Mouse (Mus musculus) ovary, postnatal 10 days (tissue): ENCODE data around the gene Pigk.

ENCODE experiments used
- DNase-seq: peaks from one replicate; pipeline ENCODE4 v3.0.0; 2022; ENCODE audit warnings: low spot score

Pigk gene

DNA sequence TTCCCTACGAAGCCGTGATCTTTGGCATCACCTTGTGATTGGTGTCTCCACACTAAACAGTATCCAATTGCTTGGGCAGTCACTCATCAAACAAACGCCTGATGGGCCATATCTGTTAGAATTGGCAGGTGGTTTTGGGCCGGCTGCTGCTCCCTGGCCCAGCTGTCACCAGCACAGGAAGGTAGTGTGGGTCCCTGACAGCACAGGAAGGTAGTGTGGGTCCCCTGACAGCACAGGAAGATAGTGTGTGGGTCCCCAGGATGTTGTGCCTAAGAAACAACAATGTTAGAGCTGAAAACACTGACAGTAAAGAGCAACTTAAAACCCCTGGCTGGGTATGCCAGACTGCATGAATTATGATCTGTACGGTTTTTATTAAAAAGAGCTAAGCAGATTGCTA is 227.8 kb downstream of the Pigk start:
- DNase-seq = no peak

GRCm38 (mm10) chr3:152942985-152943384 is 229.1 kb downstream of the Pigk start:
- no peak for DNase-seq

DNA sequence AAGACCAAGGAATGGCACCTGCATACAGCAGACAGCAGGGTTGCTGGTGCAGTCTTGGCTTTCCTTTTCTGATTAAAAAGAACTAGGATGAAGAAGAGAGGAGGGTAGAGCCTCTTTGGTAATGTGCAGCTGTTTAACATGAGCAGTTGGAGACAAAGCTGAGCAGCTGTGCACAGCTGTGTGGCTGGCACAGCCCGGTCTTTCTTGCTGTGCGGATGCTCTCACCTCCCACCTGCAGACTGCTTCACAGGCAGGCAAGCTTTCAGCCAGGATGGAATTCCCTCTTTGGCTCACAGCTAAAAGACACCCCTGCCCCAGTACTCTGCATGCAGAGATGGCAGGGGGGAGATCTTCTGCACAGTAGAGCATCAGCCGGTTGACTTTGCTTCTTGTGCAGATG is 230.9 kb downstream of the Pigk start:
- no peak for DNase-seq

- DNase-seq = no peak
Measured at GRCm38 (mm10) chr3:152947031-152947640, 233.2 kb downstream of the Pigk start.

DNA sequence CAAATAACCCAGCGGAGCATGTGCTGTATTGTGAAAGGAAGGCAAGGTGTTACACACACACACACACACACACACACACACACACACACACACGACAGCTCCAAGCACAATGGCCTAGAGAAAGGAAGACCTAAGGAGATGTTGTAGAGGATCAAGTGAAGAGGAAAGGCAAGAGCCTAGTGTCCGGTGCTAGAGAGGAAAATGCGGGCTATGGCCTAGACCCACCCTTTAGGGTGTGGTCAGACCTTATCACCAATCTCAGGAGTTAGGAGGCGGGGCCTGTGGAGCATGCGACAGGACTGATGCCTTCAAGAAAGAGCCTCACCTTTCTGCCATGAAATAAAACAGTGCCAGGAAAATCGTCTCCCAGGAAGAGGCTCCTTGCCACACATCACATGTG is 234.7 kb downstream of the Pigk start:
- DNase-seq = no peak

GRCm38 (mm10) chr3:152949233-152949777 is 235.4 kb downstream of the Pigk start:
- DNase-seq = no peak

- DNase-seq = no peak
Measured at GRCm38 (mm10) chr3:152950299-152950698, 236.4 kb downstream of the Pigk start.

- DNase-seq = no peak
Measured at GRCm38 (mm10) chr3:152950914-152951313, 237.0 kb downstream of the Pigk start.

DNA sequence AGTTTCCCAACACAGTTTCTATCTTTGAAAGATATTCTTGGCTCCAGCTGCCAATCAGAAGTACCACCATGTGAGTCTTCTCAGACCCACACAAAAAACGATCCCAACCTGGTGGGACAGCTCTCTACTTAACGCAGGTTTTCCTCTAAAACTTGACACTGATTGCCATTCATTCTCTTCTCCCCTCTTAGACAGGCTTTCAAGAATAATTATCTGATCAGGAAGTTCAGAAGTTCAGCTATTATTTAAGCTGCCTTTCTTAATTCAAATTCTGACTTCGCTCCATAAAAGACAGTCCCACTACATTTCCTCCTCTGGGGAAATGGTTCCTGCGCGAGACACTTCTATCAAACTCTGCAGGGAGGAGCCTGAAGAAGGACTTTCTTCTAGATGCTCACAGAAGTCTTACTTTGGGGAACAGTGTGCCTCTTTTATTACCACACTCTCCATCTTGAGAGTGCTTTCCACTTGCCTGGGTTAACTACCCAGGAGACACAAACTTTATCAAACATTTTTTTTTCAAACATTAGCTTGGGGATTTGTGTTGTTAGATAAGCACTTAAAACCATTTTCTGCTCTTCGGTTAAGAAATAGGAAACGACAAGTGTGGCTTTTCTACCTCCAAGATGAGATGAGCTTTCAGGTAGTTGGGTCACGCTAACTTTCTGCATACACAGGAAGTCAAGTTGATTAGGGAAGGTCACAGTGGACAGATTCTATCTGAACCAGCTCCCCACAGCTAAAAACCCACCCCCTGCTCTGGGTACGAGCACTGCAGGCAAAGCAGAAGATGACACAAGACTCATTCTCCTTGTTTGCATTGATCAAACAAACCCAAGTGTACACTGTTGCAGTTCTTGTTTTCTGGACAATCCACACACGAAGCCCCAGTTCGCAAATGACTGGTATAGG is 238.0 kb downstream of the Pigk start:
- no peak for DNase-seq

GRCm38 (mm10) chr3:152956038-152956437 is 242.1 kb downstream of the Pigk start:
- no peak for DNase-seq

DNA sequence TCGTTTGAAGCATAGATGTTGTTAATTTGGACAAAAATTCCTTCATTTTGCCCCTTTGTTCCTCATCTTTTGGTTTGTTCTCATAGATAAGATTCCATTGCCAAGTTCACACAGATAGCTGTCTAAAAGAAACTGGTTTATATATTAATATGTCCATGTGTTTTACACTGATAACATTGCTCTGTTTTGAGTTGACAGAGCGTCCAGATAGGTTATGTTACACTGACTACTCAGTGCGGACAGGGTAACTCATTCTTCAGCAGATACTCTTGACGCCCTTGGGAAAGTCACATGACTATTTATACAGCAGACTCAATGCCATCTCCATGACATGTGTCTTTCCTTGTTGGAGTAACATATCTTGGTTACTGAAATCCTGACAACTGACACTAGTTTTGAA is 242.9 kb downstream of the Pigk start:
- DNase-seq = no peak

GRCm38 (mm10) chr3:152958358-152959150 is 244.7 kb downstream of the Pigk start:
- DNase-seq = no peak

- no peak for DNase-seq
Measured at GRCm38 (mm10) chr3:152961855-152962376, 248.0 kb downstream of the Pigk start.

DNA sequence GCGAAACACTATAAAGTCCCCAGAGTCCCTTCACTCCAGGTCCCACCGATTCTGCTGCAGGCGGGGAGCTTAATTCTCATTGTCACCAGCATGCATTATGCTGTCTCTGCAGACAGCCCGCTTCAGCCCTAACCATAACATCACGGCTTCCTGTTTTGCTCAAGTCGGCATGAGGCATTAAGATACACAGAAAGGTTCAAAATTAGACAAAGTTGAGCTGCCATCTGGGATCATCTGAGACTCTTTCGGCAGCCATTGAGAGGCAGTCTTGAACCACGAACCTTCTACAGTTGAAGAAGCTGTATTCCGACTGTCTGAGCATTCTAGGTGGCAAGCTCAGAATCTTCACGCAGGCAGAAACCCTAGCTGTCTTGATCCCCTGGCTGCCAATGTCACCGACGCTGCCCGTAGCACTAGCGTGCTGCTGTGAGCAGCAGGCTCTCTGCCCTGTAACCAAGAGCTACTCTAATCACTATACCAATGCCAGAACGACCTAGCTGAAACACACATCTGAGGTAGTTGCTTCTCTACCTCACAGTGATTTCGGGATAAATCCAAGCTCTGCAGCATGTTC is 256.0 kb downstream of the Pigk start:
- no peak for DNase-seq

DNA sequence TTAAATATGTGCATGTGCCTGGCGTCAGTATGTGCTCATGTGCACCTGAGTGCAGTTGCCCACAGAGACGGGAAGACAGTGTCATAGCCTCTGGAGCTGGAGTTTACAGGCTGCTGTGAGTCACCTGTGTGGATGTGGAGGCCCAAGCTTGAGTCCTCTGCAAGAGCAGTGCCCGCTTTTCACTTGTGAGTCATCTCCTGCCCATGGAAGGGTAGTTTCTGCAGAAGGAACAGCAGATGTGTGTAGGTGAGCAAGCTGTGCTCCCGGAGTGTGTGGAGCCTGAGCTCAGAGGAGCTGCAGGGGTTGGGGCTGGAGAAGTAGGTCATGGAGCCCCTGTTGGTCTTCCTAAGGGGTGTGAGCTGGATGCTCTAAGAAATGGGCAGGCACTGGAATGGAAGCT is 257.5 kb downstream of the Pigk start:
- DNase-seq = no peak

DNA sequence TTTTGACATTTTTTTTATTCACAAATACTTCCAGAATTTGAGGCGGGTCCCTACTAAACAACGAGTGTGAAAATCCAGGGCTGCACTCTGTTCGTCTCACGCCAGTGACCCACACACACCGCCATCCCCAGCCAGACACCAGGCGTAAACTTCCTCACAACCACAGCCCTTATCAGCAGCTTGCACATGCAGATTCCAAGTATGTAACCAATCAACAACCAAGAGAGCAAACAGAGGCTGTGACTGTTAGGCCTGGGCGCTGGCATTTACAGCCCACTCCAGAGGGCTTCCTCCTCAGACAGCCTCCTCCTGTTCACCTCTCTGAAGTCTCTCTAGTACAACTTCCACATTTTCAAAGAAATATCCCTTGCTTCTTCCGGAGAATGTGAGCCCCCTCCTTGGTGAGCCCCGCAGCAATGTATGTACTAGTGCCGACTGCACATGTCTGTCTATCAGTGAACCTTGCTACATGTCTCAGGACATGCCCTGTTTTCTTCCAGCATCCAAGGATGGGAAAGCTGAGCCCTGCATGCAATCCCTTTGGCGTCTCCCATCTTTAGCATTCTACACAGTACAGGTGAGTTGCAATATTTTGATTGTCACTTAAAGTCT is 265.7 kb downstream of the Pigk start:
- no peak for DNase-seq

DNA sequence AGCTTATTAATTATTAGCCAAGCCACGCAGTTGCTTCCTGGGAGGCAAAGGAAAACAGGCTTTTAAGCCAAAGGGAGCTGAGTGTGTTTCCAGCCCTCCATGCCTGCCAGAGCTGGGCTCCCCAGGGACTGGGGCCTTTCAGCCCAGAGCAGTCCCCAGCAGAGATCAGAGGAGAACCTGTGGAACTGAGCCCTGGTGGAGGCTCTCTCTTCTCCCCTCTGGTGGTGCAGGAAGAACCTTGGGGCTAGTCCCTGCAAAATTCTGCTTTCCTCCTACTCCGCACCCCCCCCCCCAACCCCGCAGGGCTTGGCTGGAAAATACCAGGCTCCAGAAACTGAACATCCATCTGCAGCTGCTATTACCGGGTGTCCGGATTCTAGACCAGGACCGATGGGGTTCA is 266.5 kb downstream of the Pigk start:
- DNase-seq = no peak

DNA sequence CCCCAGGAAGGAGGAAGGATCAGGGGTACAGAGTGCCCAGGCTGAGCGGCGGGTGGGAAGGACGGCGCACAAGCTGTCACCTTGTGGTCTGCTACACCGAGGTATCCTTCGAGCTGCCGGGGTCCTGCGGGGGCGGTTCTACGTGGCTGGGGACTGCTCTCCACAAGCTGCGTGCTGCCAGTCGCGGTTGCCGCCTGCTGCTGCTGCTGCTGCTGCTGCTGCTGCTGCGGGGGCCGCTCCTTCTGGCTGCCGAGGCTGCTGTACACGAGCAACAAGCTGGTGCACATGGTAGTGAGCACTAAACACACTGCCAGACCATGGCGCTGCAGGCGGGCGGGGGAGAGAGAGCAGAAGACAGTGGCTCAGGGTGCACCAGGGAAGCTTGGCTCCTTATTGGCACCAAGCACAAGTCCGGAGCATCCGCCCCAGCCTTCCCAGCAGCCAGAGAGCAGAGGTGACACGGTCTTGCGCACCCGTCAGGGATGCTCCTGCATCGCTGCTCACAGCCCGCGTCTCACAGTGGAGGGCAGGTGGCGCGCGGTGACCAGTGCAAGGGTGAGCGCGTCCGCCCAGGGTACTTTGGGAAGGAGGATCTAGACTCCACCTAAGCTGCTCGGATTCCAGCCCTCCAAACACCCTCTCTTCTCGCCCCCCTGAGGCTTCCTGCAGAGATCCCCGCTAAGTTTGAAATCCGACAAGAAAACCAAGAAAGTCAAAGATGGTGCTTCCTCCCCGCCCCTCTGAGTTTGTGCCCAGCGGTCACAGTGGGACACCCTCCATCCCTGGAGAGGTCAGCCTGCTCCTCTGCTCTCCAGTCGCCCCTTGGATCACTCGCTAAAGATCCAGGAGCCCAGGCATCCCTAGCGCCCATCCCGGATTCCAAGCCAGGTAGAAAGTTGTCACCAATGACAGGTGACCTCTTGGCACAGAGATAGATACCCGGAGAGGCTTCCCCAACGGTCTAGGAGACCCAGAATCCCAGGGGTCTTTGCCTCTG is 267.4 kb downstream of the Pigk start:
- no peak for DNase-seq

DNA sequence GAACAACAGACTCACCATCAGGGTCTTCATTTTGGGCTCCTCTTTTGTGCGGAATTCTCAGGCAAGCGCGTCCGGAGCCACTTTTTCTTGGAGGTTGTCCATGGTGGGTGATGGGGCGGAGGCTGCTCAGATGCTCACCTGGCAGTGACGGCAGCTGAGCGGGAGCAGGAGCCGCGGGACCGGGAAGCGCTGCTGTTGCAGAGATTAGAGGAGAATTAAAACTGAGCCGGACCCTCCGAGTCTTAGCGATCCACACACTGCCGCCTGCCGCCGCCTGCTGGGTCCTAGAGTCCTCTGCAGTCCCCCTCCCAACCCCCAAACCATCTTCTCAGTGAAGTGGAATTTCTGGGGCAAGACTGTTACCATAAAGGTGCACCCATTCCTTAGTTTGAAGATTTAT is 268.1 kb downstream of the Pigk start, which contains the start of gene St6galnac5:
TSS of gene St6galnac5 (minus strand) at position 259 of the 400 bp plus-strand sequence.
- no peak for DNase-seq

GRCm38 (mm10) chr3:152990787-152991186 is 276.9 kb downstream of the Pigk start:
- DNase-seq = no peak
